Mouse (Mus musculus) erythroblast, embryonic 14.5 days (primary cell): ENCODE measurements around the gene Shroom1. TPM values are rescaled to one million over a fixed set of nuclear protein-coding genes. Genes with fewer than 3 reads are reported as not detected.

Experiments used
- H3K27me3 ChIP-seq: 2 replicates; pipeline ENCODE4 v1.6.1; 2012; ENCODE audit warnings: inconsistent platforms; ENCODE audit not compliant: control insufficient read depth
- H3K36me3 ChIP-seq: 2 replicates; pipeline ENCODE4 v1.6.1; 2012; ENCODE audit warnings: mild to moderate bottlenecking, inconsistent platforms; ENCODE audit not compliant: control insufficient read depth
- H3K4me1 ChIP-seq: 2 replicates; pipeline ENCODE4 v1.6.1; 2012; ENCODE audit warnings: inconsistent platforms; ENCODE audit not compliant: control insufficient read depth
- H3K4me3 ChIP-seq: replicated peaks from 2 replicates; pipeline ENCODE3; 2012; ENCODE audit warnings: moderate library complexity, mild to moderate bottlenecking, inconsistent platforms
- H3K9me3 ChIP-seq: 2 replicates; pipeline ENCODE4 v1.6.1; 2012; ENCODE audit warnings: low read length, inconsistent platforms, mixed read lengths; ENCODE audit not compliant: control insufficient read depth
- GATA1 ChIP-seq: IDR thresholded peaks from 2 replicates; pipeline ENCODE4 v1.6.1; 2012; ENCODE audit warnings: low read length, inconsistent platforms, mixed read lengths
- TAL1 ChIP-seq: IDR thresholded peaks from 3 replicates; pipeline ENCODE4 v1.6.1; 2012; ENCODE audit warnings: low read length, inconsistent platforms, mixed read lengths
- polyA plus RNA-seq: library from polyadenylated mRNA; stranded (reverse); fragments of >175 nt; gene quantifications from 2 replicates; pipeline ENCODE4 v1.2.3, GENCODE M21; 2012

Shroom1 gene
- polyA plus RNA-seq, 1 experiment = not detected

GRCm38 (mm10) chr11:53472709-53473108 lies 15.7 kb downstream of the Shroom1 start:
- peaks cover 17% of the 10 kb centered on the region for H3K36me3 ChIP-seq
- H3K27me3 ChIP-seq = peaks cover 94% of the 10 kb centered on the region
- H3K4me3 ChIP-seq = no peak overlapping the region
- no peak for TF ChIP-seq GATA1
- no peak for TF ChIP-seq TAL1
- H3K9me3 ChIP-seq = no peaks in the 10 kb centered on the region
- peaks cover 19% of the 10 kb centered on the region for H3K4me1 ChIP-seq

GRCm38 (mm10) chr11:53475620-53476019 lies 18.6 kb downstream of the Shroom1 start:
- no peak overlapping the region for H3K4me3 ChIP-seq
- H3K4me1 ChIP-seq = peaks cover 39% of the 10 kb centered on the region
- peaks cover 91% of the 10 kb centered on the region for H3K27me3 ChIP-seq
- peaks cover 34% of the 10 kb centered on the region for H3K36me3 ChIP-seq
- peaks cover 13% of the 10 kb centered on the region for H3K9me3 ChIP-seq
- TF ChIP-seq TAL1 (no peak), GATA1 (no peak)

GRCm38 (mm10) chr11:53477833-53478232 lies 20.8 kb downstream of the Shroom1 start:
- peaks cover 13% of the 10 kb centered on the region for H3K9me3 ChIP-seq
- peaks cover 60% of the 10 kb centered on the region for H3K4me1 ChIP-seq
- peaks cover 37% of the 10 kb centered on the region for H3K36me3 ChIP-seq
- peak overlapping the region; percentile 97 for H3K4me3 ChIP-seq
- TF ChIP-seq TAL1 (no peak), GATA1 (no peak)
- H3K27me3 ChIP-seq = peaks cover 72% of the 10 kb centered on the region

- Histone ChIP-seq H3K27me3 (peaks cover 66% of the 10 kb centered on the region), H3K36me3 (peaks cover 37% of the 10 kb centered on the region), H3K4me1 (peaks cover 67% of the 10 kb centered on the region), H3K4me3 (peak overlapping the region; percentile 97), H3K9me3 (peaks cover 13% of the 10 kb centered on the region)
- no peak for TF ChIP-seq GATA1
- no peak for TF ChIP-seq TAL1
These were observed 21.6 kb downstream of the Shroom1 start for GRCm38 (mm10) chr11:53478383-53479170.

GRCm38 (mm10) chr11:53479171-53479782 lies 22.3 kb downstream of the Shroom1 start:
- H3K4me3 ChIP-seq = peak overlapping the region; percentile 97
- H3K4me1 ChIP-seq = peaks cover 74% of the 10 kb centered on the region
- peaks cover 37% of the 10 kb centered on the region for H3K36me3 ChIP-seq
- TF ChIP-seq GATA1 (no peak), TAL1 (no peak)
- peaks cover 59% of the 10 kb centered on the region for H3K27me3 ChIP-seq
- peaks cover 13% of the 10 kb centered on the region for H3K9me3 ChIP-seq

- TF ChIP-seq TAL1 (no peak), GATA1 (no peak)
- H3K36me3 ChIP-seq = peaks cover 37% of the 10 kb centered on the region
- peaks cover 79% of the 10 kb centered on the region for H3K4me1 ChIP-seq
- H3K9me3 ChIP-seq = peaks cover 13% of the 10 kb centered on the region
- H3K4me3 ChIP-seq = peak within 1 kb of the TSS; percentile 97
- peaks cover 53% of the 10 kb centered on the region for H3K27me3 ChIP-seq
These were observed 22.8 kb downstream of the Shroom1 start, which contains the start of the genes Gm9945 and Sowaha for GRCm38 (mm10) chr11:53479783-53480301. Gene Gm9945, plus strand, starts transcription at chr11:53480166. Gene Sowaha, minus strand, starts transcription at chr11:53480274.

- Histone ChIP-seq H3K9me3 (peaks cover 13% of the 10 kb centered on the region), H3K4me3 (peak overlapping the region; percentile 97), H3K27me3 (peaks cover 40% of the 10 kb centered on the region), H3K36me3 (peaks cover 33% of the 10 kb centered on the region), H3K4me1 (peaks cover 90% of the 10 kb centered on the region)
- TF ChIP-seq TAL1 (peak; percentile 83), GATA1 (peak; percentile 78)
These were observed 24.2 kb downstream of the Shroom1 start for GRCm38 (mm10) chr11:53481088-53481730.

- Histone ChIP-seq H3K4me1 (peaks cover 93% of the 10 kb centered on the region), H3K4me3 (peak overlapping the region; percentile 63), H3K36me3 (peaks cover 14% of the 10 kb centered on the region), H3K9me3 (peaks cover 9% of the 10 kb centered on the region), H3K27me3 (peaks cover 40% of the 10 kb centered on the region)
- TF ChIP-seq GATA1 = peak; percentile 92
- peak; percentile 58; the same call in 2 of the 3 replicates for TF ChIP-seq TAL1
These were observed 26.3 kb downstream of the Shroom1 start for GRCm38 (mm10) chr11:53483159-53483891.
